14 mouse cellular contexts compared by ENCODE assay signal in the genomic region with DNA sequence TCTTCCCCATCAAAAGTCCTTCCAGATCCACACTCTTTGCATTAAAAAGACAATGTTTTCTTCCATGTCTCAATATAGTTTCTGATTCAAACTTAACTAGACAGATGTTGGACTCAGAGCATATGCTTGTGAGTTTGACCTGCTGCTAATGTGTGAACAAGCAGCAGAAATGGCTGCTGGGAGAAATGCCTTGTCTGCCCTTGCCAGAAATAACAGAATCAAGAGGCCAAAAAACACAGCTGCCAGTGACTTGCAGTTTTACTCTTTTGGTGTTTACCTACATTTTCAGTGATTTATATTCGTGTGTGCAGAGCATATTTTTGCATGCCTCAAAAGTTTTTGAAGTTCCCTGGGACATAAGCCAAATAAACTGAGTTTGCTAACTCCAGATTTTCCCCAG.
DNase-seq lines count a peak whose midpoint lies in the region; ATAC-seq and TF ChIP-seq lines count a peak whose summit lies in the region.
"Had no signal": no experiment of that assay in that cellular context is flagged by ENCODE, and none has a peak within 500 bp of the region (broad histone marks: within the 10 kb centered on the region; RNA-seq: fewer than 3 reads in every experiment).

No protein-coding gene starts in this region.

- TF ChIP-seq EP300 in heart, postnatal 0 days (IDR thresholded peaks at IDR 0.05; ENCODE audit: low read depth): no peak

- WGBS in kidney, embryonic 14.5 days: 30% methylated on average over 1 of the region's 1 CpGs
- WGBS in heart, postnatal 0 days: 24% methylated on average over 1 of the region's 1 CpGs

- H3K4me3 ChIP-seq in kidney, embryonic 14.5 days (ENCODE audit: low read length): no peak overlapping the region
- no peak overlapping the region for H3K4me3 ChIP-seq in heart, postnatal 0 days (ENCODE audit: low read depth, low read length)
- H3K4me3 ChIP-seq: embryonic facial prominence, embryonic 15.5 days; heart, embryonic 15.5 days; limb, embryonic 12.5 days had no signal

- no peaks in the 10 kb centered on the region for H3K36me3 ChIP-seq in kidney, embryonic 14.5 days (ENCODE audit: control insufficient read depth, insufficient read depth, low read length)
- no peaks in the 10 kb centered on the region; the same call in 1 of the 2 replicates for H3K36me3 ChIP-seq in heart, postnatal 0 days (replicated peaks; ENCODE audit: control insufficient read depth, insufficient read depth, low read length)
- H3K36me3 ChIP-seq: embryonic facial prominence, embryonic 15.5 days; heart, embryonic 15.5 days; limb, embryonic 12.5 days had no signal

- H3K4me2 ChIP-seq in kidney, embryonic 14.5 days (replicated peaks; ENCODE audit: low read depth, low read length): no peak overlapping the region
- no peak overlapping the region for H3K4me2 ChIP-seq in heart, postnatal 0 days (ENCODE audit: low read depth, low read length)
- H3K4me2 ChIP-seq: embryonic facial prominence, embryonic 15.5 days; heart, embryonic 15.5 days; limb, embryonic 12.5 days had no signal

- no peak for TF ChIP-seq CTCF in heart, postnatal 0 days (IDR thresholded peaks at IDR 0.05; ENCODE audit: low read depth)

- no peak for DNase-seq in kidney, postnatal 25 days
- peak; percentile 81 for DNase-seq in adipocyte (ENCODE audit: low spot score)
- DNase-seq in heart, postnatal 0 days (ENCODE audit: low spot score): peak; percentile 18
- DNase-seq in lung, postnatal 10 days: peak; percentile 32
- DNase-seq in cerebellum, adult 9-10 months: no peak
- DNase-seq: cerebellum, postnatal 25 days; spleen, adult 18-20 months had no signal

- H3K9me3 ChIP-seq in kidney, embryonic 14.5 days (ENCODE audit: control insufficient read depth, low read length): no peaks in the 10 kb centered on the region
- H3K9me3 ChIP-seq in heart, postnatal 0 days (replicated peaks; ENCODE audit: control insufficient read depth, low read length): no peaks in the 10 kb centered on the region
- H3K9me3 ChIP-seq: embryonic facial prominence, embryonic 15.5 days; heart, embryonic 15.5 days; limb, embryonic 12.5 days had no signal

- H3K27ac ChIP-seq in kidney, embryonic 14.5 days (ENCODE audit: low read depth, low read length): no peak overlapping the region
- H3K27ac ChIP-seq in heart, postnatal 0 days (ENCODE audit: low read depth): no peak overlapping the region
- H3K27ac ChIP-seq: embryonic facial prominence, embryonic 15.5 days; heart, embryonic 15.5 days; limb, embryonic 12.5 days; macrophage had no signal

- no peaks in the 10 kb centered on the region for H3K27me3 ChIP-seq in kidney, embryonic 14.5 days (ENCODE audit: control insufficient read depth, insufficient read depth, low read length)
- no peaks in the 10 kb centered on the region for H3K27me3 ChIP-seq in heart, postnatal 0 days (ENCODE audit: control insufficient read depth, insufficient read depth, low read length)
- H3K27me3 ChIP-seq: embryonic facial prominence, embryonic 15.5 days; heart, embryonic 15.5 days; limb, embryonic 12.5 days had no signal

- H3K4me1 ChIP-seq in kidney, embryonic 14.5 days (ENCODE audit: control insufficient read depth, insufficient read depth, low read length): no peaks in the 10 kb centered on the region
- no peaks in the 10 kb centered on the region for H3K4me1 ChIP-seq in heart, postnatal 0 days (ENCODE audit: control insufficient read depth, insufficient read depth)
- H3K4me1 ChIP-seq: embryonic facial prominence, embryonic 15.5 days; heart, embryonic 15.5 days; limb, embryonic 12.5 days had no signal

- no peak overlapping the region for H3K9ac ChIP-seq in kidney, embryonic 14.5 days (ENCODE audit: low read depth, low read length)
- H3K9ac ChIP-seq in heart, postnatal 0 days (replicated peaks; ENCODE audit: low read depth, low read length): no peak overlapping the region
- H3K9ac ChIP-seq: embryonic facial prominence, embryonic 15.5 days; heart, embryonic 15.5 days; limb, embryonic 12.5 days had no signal

- ATAC-seq in kidney, embryonic 14.5 days (ENCODE audit: low FRiP score, low TSS enrichment): peak; percentile 75; the same call in 1 of the 2 replicates
- no peak for ATAC-seq in heart, postnatal 0 days (ENCODE audit: insufficient read depth, low read depth)
- ATAC-seq in megakaryocyte progenitor cell, adult 5-6 weeks (replicated peaks; ENCODE audit: poor library complexity): no peak
- ATAC-seq: inflammation-experienced regulatory T-cells, adult 6 months had no signal

Comparison
In these comparisons a context has a peak if more than half of its experiments do, and no peak if none do; other contexts are left out.
1. DNase-seq: peak in adipocyte (single experiment), heart, postnatal 0 days (single experiment) and lung, postnatal 10 days (single experiment); none in kidney, postnatal 25 days (0 of 2) and cerebellum, adult 9-10 months (single experiment).